Mouse (Mus musculus) limb, embryonic 11.5 days (tissue): Measurements from ENCODE around the gene Mapt. TPM values are rescaled to one million over a fixed set of nuclear protein-coding genes. Genes with fewer than 3 reads are reported as not detected.

ENCODE experiments used
- ATAC-seq: fragments of 200-750 bp; cut with Nextera tagmentation; 2 replicates; pipeline ENCODE4 v1.8.0; 2017; ENCODE audit warnings: low read depth; ENCODE audit not compliant: insufficient number of reproducible peaks, low FRiP score, low TSS enrichment
- DNase-seq: peaks from one replicate; pipeline ENCODE4 v3.0.0-alpha.2; 2015; ENCODE audit warnings: low spot score
- H3K27ac ChIP-seq: fragments of 300-500 bp; sonication (generic); replicated peaks from 2 replicates; pipeline ENCODE4 v1.5.1; 2014; ENCODE audit warnings: low read depth, mild to moderate bottlenecking, low read length
- H3K27me3 ChIP-seq: fragments of 300-500 bp; sonication (generic); 2 replicates; pipeline ENCODE4 v1.6.1; 2014; ENCODE audit warnings: mild to moderate bottlenecking, low read length, mixed read lengths; ENCODE audit not compliant: control insufficient read depth, insufficient read depth
- H3K36me3 ChIP-seq: fragments of 300-500 bp; sonication (generic); 2 replicates; pipeline ENCODE4 v1.6.1; 2014; ENCODE audit warnings: mild to moderate bottlenecking, low read length, moderate library complexity, mixed read lengths; ENCODE audit not compliant: control insufficient read depth, insufficient read depth
- H3K4me1 ChIP-seq: fragments of 300-500 bp; sonication (generic); 2 replicates; pipeline ENCODE4 v1.6.1; 2014; ENCODE audit warnings: low read length, mixed read lengths; ENCODE audit not compliant: control insufficient read depth, insufficient read depth
- H3K4me2 ChIP-seq: fragments of 300-500 bp; sonication (generic); 2 replicates; pipeline ENCODE4 v1.6.1; 2014; ENCODE audit warnings: low read depth, mild to moderate bottlenecking, moderate library complexity; ENCODE audit not compliant: severe bottlenecking
- H3K4me3 ChIP-seq: fragments of 300-500 bp; sonication (generic); 2 replicates; pipeline ENCODE4 v1.5.1; 2014; ENCODE audit warnings: low read depth, low read length
- H3K9ac ChIP-seq: fragments of 300-500 bp; sonication (generic); 2 replicates; pipeline ENCODE4 v1.6.1; 2014; ENCODE audit warnings: mild to moderate bottlenecking, low read length
- H3K9me3 ChIP-seq: fragments of 300-500 bp; sonication (generic); 2 replicates; pipeline ENCODE4 v1.6.1; 2016; ENCODE audit warnings: low read length; ENCODE audit not compliant: control insufficient read depth
- WGBS: fragments of 180-500 bp; shearing (Covaris S2); extraction: QIAGEN DNeasy Blood & Tissue Kit; methylation state at CpG from one replicate; pipeline ENCODE4 v1.1.7; 2014; 5-methylcytosine and 5-hydroxymethylcytosine counted together
- polyA plus RNA-seq: library from polyadenylated mRNA; unstranded; fragments of >200 nt; fragmentation: Nextera tagmentation; extraction: Ambion mirVana; gene quantifications from 2 replicates; pipeline ENCODE4 v1.2.1, GENCODE M21; 2014

The Mapt gene
- polyA plus RNA-seq, 1 experiment from 2014 or later, result 1.1 TPM

GRCm38 (mm10) chr11:104317631-104318030, 86.4 kb downstream of the Mapt start:
- no peak overlapping the region for H3K4me2 ChIP-seq
- no peak overlapping the region for H3K9ac ChIP-seq
- 0 out of 2 replicates have a peak, but pooled peaks cover 6% of the 10 kb centered on the region for H3K4me1 ChIP-seq
- H3K36me3 ChIP-seq, result no peaks in the 10 kb centered on the region
- H3K27ac ChIP-seq, result no peak overlapping the region
- ATAC-seq, result no peak
- no peak for DNase-seq
- no peaks in the 10 kb centered on the region for H3K27me3 ChIP-seq
- 79% methylated on average over 3 of the region's 3 CpGs for WGBS
- no peak overlapping the region for H3K4me3 ChIP-seq
- no peaks in the 10 kb centered on the region for H3K9me3 ChIP-seq

- H3K9me3 ChIP-seq, result no peaks in the 10 kb centered on the region
- H3K36me3 ChIP-seq, result no peaks in the 10 kb centered on the region
- H3K4me3 ChIP-seq, result peak overlapping the region; percentile 31
- H3K9ac ChIP-seq, result peak overlapping the region; percentile 8
- H3K4me2 ChIP-seq, result peak overlapping the region; percentile 53
- no peaks in the 10 kb centered on the region for H3K27me3 ChIP-seq
- DNase-seq (peak; percentile 69), ATAC-seq (peak; percentile 51; the same call in 1 of the 2 replicates)
- WGBS, result under 1% methylated on average over 24 of the region's 24 CpGs
- H3K27ac ChIP-seq, result no peak overlapping the region
- H3K4me1 ChIP-seq, result 0 out of 2 replicates have a peak, but pooled peaks cover 6% of the 10 kb centered on the region
Measured at GRCm38 (mm10) chr11:104318940-104319781, 88.0 kb downstream of the Mapt start.

DNA sequence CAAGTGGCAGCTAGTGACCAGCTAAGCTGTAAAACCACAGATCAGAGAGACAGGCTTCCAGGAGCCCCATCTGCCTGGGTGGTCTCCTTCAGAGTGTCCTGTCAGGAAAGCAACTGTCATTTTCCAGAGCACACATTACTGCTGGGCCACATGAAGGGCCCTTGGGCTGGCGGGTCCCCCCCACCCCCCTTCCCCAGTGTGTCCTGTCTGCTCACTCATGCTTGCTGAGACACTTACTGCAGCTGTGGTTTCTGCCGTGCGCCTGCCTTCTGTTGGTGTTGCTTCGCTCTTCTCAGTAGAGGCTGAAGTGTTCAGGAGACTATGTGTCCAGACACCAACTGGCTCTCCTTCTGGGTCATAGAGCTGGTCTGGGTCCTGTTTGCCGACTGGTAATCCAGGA, 89.3 kb downstream of the Mapt start:
- Histone ChIP-seq H3K4me1 (0 out of 2 replicates have a peak, but pooled peaks cover 6% of the 10 kb centered on the region), H3K27ac (no peak overlapping the region), H3K9me3 (no peaks in the 10 kb centered on the region), H3K4me2 (no peak overlapping the region), H3K4me3 (no peak overlapping the region), H3K27me3 (no peaks in the 10 kb centered on the region), H3K9ac (no peak overlapping the region), H3K36me3 (no peaks in the 10 kb centered on the region)
- WGBS, result 29% methylated on average over 5 of the region's 5 CpGs
- DNase-seq (no peak), ATAC-seq (no peak)

GRCm38 (mm10) chr11:104322142-104322541, 91.0 kb downstream of the Mapt start:
- Histone ChIP-seq H3K9me3 (no peaks in the 10 kb centered on the region), H3K4me2 (no peak overlapping the region), H3K27me3 (no peaks in the 10 kb centered on the region), H3K4me1 (0 out of 2 replicates have a peak, but pooled peaks cover 6% of the 10 kb centered on the region), H3K27ac (no peak overlapping the region), H3K9ac (no peak overlapping the region), H3K36me3 (no peaks in the 10 kb centered on the region), H3K4me3 (no peak overlapping the region)
- DNase-seq (no peak), ATAC-seq (no peak)
- WGBS, result 31% methylated on average over 4 of the region's 4 CpGs

DNA sequence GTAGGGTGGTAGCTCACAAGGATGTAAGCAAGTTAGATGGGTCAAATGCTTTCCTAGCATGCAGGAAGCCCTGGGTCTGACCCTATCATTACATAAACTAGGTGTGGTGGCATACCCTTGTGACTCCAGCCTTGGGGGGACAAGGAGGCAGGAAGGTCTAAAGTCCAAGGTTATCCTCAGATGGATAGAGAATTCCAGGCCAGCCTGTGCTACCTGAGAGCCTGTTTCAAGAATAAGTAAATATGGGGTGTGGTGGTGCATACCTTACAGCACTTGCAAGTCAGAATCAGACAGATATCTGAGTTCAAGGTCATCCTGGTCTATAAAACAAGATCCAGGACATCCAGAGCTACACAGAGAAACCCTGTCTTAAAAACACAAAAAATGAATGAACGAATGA, 96.3 kb downstream of the Mapt start:
- Histone ChIP-seq H3K27me3 (no peaks in the 10 kb centered on the region), H3K9me3 (no peaks in the 10 kb centered on the region), H3K36me3 (peaks cover 2% of the 10 kb centered on the region; the same call in 1 of the 2 replicates), H3K4me1 (no peaks in the 10 kb centered on the region), H3K4me2 (no peak overlapping the region), H3K9ac (no peak overlapping the region), H3K4me3 (no peak overlapping the region), H3K27ac (no peak overlapping the region)
- DNase-seq (no peak), ATAC-seq (no peak)
- 100% methylated on average over 1 of the region's 1 CpGs for WGBS

- DNase-seq, result no peak
- H3K4me3 ChIP-seq, result no peak overlapping the region
- no peak overlapping the region for H3K27ac ChIP-seq
- H3K27me3 ChIP-seq, result no peaks in the 10 kb centered on the region
- H3K4me1 ChIP-seq, result no peaks in the 10 kb centered on the region
- peaks cover 3% of the 10 kb centered on the region; the same call in 1 of the 2 replicates for H3K36me3 ChIP-seq
- H3K4me2 ChIP-seq, result no peak overlapping the region
- 88% methylated on average over 6 of the region's 6 CpGs for WGBS
- ATAC-seq, result no peak
- no peak overlapping the region for H3K9ac ChIP-seq
- H3K9me3 ChIP-seq, result no peaks in the 10 kb centered on the region
Measured at GRCm38 (mm10) chr11:104327946-104328345, 96.8 kb downstream of the Mapt start.

- H3K27me3 ChIP-seq, result no peaks in the 10 kb centered on the region
- H3K4me1 ChIP-seq, result no peaks in the 10 kb centered on the region
- H3K36me3 ChIP-seq, result peaks cover 4% of the 10 kb centered on the region; the same call in 1 of the 2 replicates
- DNase-seq (no peak), ATAC-seq (no peak)
- 87% methylated on average over 11 of the region's 11 CpGs for WGBS
- no peak overlapping the region for H3K9ac ChIP-seq
- H3K27ac ChIP-seq, result no peak overlapping the region
- no peak overlapping the region for H3K4me2 ChIP-seq
- no peak overlapping the region for H3K4me3 ChIP-seq
- H3K9me3 ChIP-seq, result no peaks in the 10 kb centered on the region
Measured at GRCm38 (mm10) chr11:104329185-104329926, 98.2 kb downstream of the Mapt start.

DNA sequence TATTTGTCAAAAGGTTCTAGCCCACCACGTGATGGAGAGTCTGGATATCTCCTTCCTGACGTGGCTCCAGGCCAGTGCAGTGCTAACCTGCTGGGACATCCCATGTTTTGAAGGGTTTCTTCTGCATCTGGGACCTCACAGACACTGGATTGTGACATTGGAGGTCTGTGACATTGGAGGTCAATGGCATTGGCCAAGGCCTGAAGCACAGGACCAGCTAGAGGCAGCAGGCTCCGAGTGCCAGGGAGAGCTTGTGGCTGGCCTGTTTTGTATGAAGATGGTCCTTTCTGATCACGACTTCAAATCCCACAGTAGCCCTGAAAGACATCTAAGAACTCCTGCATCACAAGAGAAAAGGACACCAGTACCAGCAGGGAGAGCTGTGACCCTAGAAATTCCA, 99.0 kb downstream of the Mapt start:
- Histone ChIP-seq H3K27me3 (no peaks in the 10 kb centered on the region), H3K27ac (0 out of 2 replicates have a peak overlapping the region, but pooled peaks have one; percentile 15), H3K36me3 (peaks cover 10% of the 10 kb centered on the region), H3K4me2 (no peak overlapping the region), H3K9ac (no peak overlapping the region), H3K9me3 (no peaks in the 10 kb centered on the region), H3K4me1 (no peaks in the 10 kb centered on the region), H3K4me3 (no peak overlapping the region)
- DNase-seq (no peak), ATAC-seq (no peak)
- WGBS, result 84% methylated on average over 4 of the region's 4 CpGs
